Mouse (Mus musculus): ENCODE results near the gene Gga1. TPM values are rescaled to one million over a fixed set of nuclear protein-coding genes. Genes with fewer than 3 reads are reported as not detected.

The Gga1 gene
- polyA plus RNA-seq, 1 experiment = 13.3 TPM

DNA sequence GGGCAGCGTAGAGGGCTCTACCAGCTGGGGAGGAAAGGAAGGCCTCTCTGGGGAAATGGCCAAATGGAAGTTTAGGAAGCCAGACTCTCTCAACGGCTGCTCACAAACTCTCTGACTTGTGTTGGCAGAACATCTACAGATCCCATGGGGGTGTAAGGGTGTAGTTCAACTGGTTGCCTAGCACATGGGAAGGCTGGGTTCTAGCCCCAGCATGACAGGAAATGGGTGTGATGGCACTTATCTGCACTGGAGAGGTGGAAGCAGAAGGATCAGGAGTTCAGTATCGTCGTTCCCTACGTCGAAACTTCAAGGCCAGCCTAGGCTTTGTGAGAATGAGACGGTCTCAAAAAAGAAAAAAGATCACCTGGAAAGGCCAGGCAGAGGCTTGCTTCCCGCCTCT is 32.0 kb downstream of the Gga1 start:
- no peaks in the 10 kb centered on the region for H3K27me3 ChIP-seq (ENCODE audit: control insufficient read depth)
- no peak for TF ChIP-seq TAL1 (IDR thresholded peaks at IDR 0.05; ENCODE audit: low read length)
- no peak for TF ChIP-seq GATA1 (IDR thresholded peaks at IDR 0.05; ENCODE audit: low read length)
- no peak overlapping the region for H3K4me3 ChIP-seq (replicated peaks)
- peaks cover 42% of the 10 kb centered on the region for H3K4me1 ChIP-seq (ENCODE audit: control insufficient read depth)
- no peaks in the 10 kb centered on the region for H3K9me3 ChIP-seq (ENCODE audit: control insufficient read depth, low read length)
- peaks cover 78% of the 10 kb centered on the region for H3K36me3 ChIP-seq (ENCODE audit: control insufficient read depth)

DNA sequence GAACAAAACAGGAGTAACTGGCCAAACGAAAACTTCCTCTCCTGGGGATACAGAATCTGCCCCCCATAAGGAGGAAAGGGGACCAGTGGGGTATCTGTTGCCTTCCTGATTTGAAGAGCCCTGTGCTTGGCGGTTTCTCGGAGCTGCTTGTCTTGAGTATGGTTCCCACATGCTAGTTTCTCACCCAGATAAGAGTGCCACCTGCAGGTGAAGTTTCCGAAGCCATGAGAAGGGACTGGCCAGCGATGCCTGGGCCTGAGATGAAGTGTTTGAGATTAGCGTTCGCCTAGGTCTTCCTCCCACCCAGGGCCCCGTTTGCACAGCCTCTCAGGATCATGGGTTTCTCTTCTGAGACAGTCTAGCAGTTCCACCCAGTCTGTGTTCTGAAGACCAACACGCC is 35.0 kb downstream of the Gga1 start:
- H3K36me3 ChIP-seq (ENCODE audit: control insufficient read depth) = peaks cover 61% of the 10 kb centered on the region

DNA sequence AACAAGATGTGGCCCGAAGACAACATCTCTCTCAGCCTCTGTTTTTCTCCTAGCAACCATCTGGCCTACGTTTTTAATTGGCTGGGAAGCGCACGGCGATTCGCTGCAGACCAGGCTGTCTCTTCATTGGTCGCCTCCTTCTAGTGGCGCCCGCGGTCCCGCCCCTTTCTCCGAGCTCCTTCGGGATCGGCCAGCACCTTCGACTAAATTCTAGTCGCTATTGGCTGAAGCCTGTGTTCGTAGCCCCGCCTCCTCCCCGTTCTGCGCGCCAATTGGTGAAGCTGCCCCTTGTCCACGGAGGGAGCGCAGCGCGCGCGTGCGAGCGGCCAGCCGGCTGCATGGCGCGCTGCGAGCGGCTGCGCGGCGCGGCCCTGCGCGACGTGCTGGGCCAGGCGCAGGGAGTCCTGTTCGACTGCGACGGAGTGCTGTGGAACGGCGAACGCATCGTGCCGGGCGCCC is 36.7 kb downstream of the Gga1 start, which contains the start of gene Pdxp:
Gene Pdxp (plus strand): TSS at position 288 of the 459 bp plus-strand sequence.
- no peaks in the 10 kb centered on the region for H3K27me3 ChIP-seq (ENCODE audit: control insufficient read depth)
- peaks cover 57% of the 10 kb centered on the region for H3K36me3 ChIP-seq (ENCODE audit: control insufficient read depth)
- peak within 1 kb of the TSS; percentile 81 for H3K4me3 ChIP-seq (replicated peaks)
- no peak for TF ChIP-seq TAL1 (IDR thresholded peaks at IDR 0.05; ENCODE audit: low read length)
- TF ChIP-seq GATA1 (IDR thresholded peaks at IDR 0.05; ENCODE audit: low read length) = no peak
- peaks cover 79% of the 10 kb centered on the region for H3K4me1 ChIP-seq (ENCODE audit: control insufficient read depth)
- H3K9me3 ChIP-seq (ENCODE audit: control insufficient read depth, low read length) = no peaks in the 10 kb centered on the region

More for the DNA sequence above, 35.0 kb downstream of the Gga1 start:
- Histone ChIP-seq H3K4me3 (replicated peaks) (no peak overlapping the region), H3K27me3 (ENCODE audit: control insufficient read depth) (no peaks in the 10 kb centered on the region), H3K9me3 (ENCODE audit: control insufficient read depth, low read length) (no peaks in the 10 kb centered on the region), H3K4me1 (ENCODE audit: control insufficient read depth) (peaks cover 72% of the 10 kb centered on the region)
- TF ChIP-seq GATA1 (IDR thresholded peaks at IDR 0.05; ENCODE audit: low read length) (no peak), TAL1 (IDR thresholded peaks at IDR 0.05; ENCODE audit: low read length) (no peak)

DNA sequence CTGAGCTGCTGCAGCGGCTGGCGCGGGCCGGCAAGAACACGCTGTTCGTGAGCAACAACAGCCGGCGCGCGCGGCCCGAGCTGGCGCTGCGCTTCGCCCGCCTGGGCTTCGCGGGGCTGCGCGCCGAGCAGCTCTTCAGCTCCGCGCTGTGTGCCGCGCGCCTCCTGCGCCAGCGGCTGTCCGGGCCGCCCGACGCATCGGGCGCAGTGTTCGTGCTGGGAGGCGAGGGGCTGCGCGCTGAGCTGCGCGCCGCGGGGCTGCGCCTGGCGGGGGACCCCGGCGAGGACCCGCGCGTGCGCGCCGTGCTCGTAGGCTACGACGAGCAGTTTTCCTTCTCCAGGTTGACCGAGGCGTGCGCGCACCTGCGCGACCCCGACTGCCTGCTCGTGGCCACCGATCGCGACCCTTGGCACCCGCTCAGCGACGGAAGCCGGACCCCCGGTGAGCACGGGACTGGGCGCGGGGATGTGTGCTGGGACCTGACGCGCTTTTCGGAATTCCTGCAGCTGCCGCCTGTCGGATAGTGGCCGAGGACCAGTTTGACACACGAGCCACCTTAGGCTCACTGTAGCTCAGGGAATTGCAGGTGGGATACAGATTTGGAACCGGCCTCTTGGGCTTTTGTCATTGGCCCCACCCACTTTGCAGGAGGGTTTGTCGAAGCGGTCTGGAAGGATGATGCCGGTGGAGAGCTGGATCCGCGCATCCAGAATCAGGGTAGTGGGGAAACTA is 37.3 kb downstream of the Gga1 start:
- peak overlapping the region; percentile 81 for H3K4me3 ChIP-seq (replicated peaks)
- H3K27me3 ChIP-seq (ENCODE audit: control insufficient read depth) = no peaks in the 10 kb centered on the region
- no peaks in the 10 kb centered on the region for H3K9me3 ChIP-seq (ENCODE audit: control insufficient read depth, low read length)
- TF ChIP-seq GATA1 (IDR thresholded peaks at IDR 0.05; ENCODE audit: low read length) (no peak), TAL1 (IDR thresholded peaks at IDR 0.05; ENCODE audit: low read length) (no peak)
- H3K4me1 ChIP-seq (ENCODE audit: control insufficient read depth) = peaks cover 79% of the 10 kb centered on the region
- peaks cover 59% of the 10 kb centered on the region for H3K36me3 ChIP-seq (ENCODE audit: control insufficient read depth)

DNA sequence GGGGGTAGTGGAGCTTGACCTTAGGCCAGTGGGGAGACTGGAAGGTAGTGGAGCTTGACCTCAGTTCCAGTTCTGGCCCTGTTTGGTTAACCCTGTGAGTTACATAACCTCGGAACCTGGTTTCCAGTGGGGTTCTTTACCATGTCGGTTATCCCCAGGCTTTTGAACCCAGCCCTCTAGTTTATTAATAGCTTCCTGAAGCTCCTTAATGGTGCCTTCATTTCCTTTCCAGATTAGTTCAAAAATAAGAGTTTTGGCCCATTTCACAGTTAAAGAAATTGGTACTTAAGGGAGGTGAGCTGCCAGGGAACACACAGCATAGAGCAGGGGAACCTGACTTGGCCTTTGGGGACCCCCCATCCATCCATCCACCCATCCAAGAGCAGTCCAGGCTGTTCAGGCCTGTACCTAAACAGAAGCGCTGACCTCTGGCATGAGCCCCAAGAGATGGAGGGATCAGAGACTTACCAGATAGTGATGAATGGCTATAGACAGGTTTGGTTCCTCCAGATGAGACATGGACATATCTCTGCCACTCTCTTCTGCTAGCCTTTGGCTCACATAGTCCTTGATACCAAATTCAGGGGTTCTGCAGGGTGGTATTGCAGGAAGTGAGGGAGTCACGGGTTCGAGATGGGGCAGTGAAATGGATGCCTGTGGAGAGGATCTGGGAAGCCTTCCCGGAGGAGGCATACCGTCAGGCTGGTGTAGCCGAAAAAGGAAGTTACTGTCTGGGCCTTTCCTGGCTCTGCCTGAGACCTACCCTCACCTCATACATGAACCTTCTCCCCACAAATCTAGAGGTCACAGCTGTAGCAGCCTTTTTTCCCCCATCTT is 38.1 kb downstream of the Gga1 start:
- Histone ChIP-seq H3K4me1 (ENCODE audit: control insufficient read depth) (peaks cover 79% of the 10 kb centered on the region), H3K9me3 (ENCODE audit: control insufficient read depth, low read length) (no peaks in the 10 kb centered on the region), H3K27me3 (ENCODE audit: control insufficient read depth) (no peaks in the 10 kb centered on the region), H3K4me3 (replicated peaks) (peak overlapping the region; percentile 81), H3K36me3 (ENCODE audit: control insufficient read depth) (peaks cover 59% of the 10 kb centered on the region)
- TF ChIP-seq TAL1 (IDR thresholded peaks at IDR 0.05; ENCODE audit: low read length) = no peak
- TF ChIP-seq GATA1 (IDR thresholded peaks at IDR 0.05; ENCODE audit: low read length) = no peak

DNA sequence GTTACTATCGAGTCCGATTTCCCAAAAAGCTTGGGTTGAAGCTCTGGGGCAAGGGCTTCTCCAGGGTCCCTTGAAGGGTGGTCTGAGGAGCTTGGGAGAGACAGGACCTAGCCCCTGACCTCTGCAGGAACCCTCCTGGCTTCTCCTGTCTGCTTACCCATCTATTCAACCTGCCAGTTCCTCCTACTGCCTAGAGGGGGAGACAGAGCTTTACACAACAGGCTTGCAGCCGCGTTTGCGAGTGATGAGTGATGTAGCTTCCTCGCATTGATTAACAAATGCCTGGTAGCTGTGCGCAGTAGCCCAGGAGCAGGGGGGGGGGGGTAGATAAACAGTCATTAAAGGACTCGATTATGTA is 38.6 kb downstream of the Gga1 start:
- TF ChIP-seq TAL1 (IDR thresholded peaks at IDR 0.05; ENCODE audit: low read length) (no peak), GATA1 (IDR thresholded peaks at IDR 0.05; ENCODE audit: low read length) (no peak)
- Histone ChIP-seq H3K27me3 (ENCODE audit: control insufficient read depth) (no peaks in the 10 kb centered on the region), H3K4me3 (replicated peaks) (peak overlapping the region; percentile 81), H3K9me3 (ENCODE audit: control insufficient read depth, low read length) (no peaks in the 10 kb centered on the region), H3K4me1 (ENCODE audit: control insufficient read depth) (peaks cover 85% of the 10 kb centered on the region), H3K36me3 (ENCODE audit: control insufficient read depth) (peaks cover 58% of the 10 kb centered on the region)

DNA sequence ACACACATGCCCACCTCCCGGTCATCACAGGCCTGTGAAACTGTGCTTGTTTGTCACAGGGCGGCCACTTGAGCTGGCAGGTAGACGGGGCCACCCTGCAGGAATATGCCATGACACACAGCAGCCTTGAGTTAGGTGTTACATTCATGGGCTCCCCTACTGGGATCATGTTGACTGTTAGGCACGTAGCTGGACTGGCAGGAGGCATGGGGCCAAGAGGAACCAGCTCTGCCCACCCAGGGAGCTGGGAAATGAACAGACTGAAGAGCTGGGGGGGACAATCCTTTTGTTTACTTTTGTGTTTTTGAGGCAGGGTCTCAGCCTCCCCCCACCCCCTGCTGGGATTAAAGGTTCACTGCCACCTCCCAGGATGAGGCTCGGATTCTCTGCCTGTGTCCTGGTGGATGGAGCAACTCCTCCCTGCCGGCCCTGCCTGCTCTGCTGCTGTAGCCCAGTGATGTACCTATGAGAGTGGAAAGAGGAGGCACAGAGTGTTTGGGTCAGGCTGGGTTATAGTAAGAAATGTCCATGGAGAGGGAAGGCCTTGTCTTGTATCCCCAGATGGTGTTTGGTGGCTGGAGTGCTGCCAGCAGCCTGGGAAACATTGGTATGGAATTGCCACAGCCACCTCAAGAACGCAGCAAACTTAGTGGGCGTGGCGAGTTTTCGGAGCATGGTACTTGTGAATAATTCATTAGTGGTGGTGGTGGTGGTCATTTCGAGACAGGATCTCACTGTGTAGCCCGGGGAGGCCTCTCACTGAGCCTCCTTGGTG is 39.2 kb downstream of the Gga1 start:
- Histone ChIP-seq H3K27me3 (ENCODE audit: control insufficient read depth) (no peaks in the 10 kb centered on the region), H3K4me3 (replicated peaks) (peak overlapping the region; percentile 81), H3K36me3 (ENCODE audit: control insufficient read depth) (peaks cover 53% of the 10 kb centered on the region), H3K9me3 (ENCODE audit: control insufficient read depth, low read length) (peaks cover under 1% of the 10 kb centered on the region), H3K4me1 (ENCODE audit: control insufficient read depth) (peaks cover 85% of the 10 kb centered on the region)
- TF ChIP-seq TAL1 (IDR thresholded peaks at IDR 0.05; ENCODE audit: low read length) (no peak), GATA1 (IDR thresholded peaks at IDR 0.05; ENCODE audit: low read length) (no peak)

DNA sequence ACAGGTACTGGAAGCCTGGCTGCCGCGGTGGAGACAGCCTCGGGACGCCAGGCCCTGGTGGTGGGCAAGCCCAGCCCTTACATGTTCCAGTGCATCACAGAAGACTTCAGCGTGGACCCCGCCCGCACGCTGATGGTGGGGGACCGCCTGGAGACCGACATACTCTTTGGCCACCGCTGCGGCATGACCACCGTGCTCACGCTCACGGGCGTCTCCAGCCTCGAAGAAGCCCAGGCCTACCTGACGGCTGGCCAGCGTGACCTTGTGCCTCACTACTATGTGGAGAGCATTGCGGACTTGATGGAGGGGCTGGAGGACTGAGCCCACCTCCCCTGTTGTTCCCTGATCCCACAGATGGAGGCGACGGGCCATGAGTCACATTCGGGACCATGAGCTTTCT is 41.1 kb downstream of the Gga1 start:
- H3K36me3 ChIP-seq (ENCODE audit: control insufficient read depth) = peaks cover 49% of the 10 kb centered on the region
- TF ChIP-seq GATA1 (IDR thresholded peaks at IDR 0.05; ENCODE audit: low read length) (no peak), TAL1 (IDR thresholded peaks at IDR 0.05; ENCODE audit: low read length) (no peak)
- H3K4me3 ChIP-seq (replicated peaks) = no peak overlapping the region
- H3K4me1 ChIP-seq (ENCODE audit: control insufficient read depth) = peaks cover 88% of the 10 kb centered on the region
- no peaks in the 10 kb centered on the region for H3K27me3 ChIP-seq (ENCODE audit: control insufficient read depth)
- peaks cover 5% of the 10 kb centered on the region for H3K9me3 ChIP-seq (ENCODE audit: control insufficient read depth, low read length)
